Mouse (Mus musculus) heart, postnatal 0 days (tissue): ENCODE results near the gene Ncf1.

ENCODE experiments used
- CTCF ChIP-seq: IDR thresholded peaks from 2 replicates; pipeline ENCODE4 v1.5.1; 2016; ENCODE audit warnings: antibody characterized with exemption, control low read depth, low read depth
- EP300 ChIP-seq: IDR thresholded peaks from 2 replicates; pipeline ENCODE4 v1.6.1; 2016; ENCODE audit warnings: antibody characterized with exemption, low read depth

DNA sequence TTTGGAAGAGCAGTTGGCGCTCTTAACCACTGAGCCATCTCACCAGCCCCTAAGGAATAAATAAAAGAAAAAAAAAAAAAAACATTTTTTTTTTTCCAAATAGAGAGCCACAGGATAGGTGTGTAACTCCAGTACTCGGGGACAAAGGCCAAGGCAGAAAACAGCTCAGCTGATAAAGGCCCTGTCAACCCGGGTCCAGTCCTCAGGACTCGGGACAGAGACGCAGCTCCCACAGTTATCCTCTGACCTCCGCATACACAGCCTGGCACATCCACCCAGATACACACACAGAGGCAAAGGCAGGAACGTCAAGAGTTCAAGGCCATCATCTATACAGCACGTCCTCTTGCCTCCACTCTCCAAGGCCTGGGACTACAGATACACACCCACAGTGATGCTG, 59.3 kb downstream of the Ncf1 start:
- TF ChIP-seq CTCF (no peak), EP300 (no peak)
